Mouse (Mus musculus) left cerebral cortex, postnatal 4 days (tissue): ENCODE data around the gene Madd. TPM values are rescaled to one million over a fixed set of nuclear protein-coding genes. Genes with fewer than 3 reads are reported as not detected.

Experiments used
- DNase-seq: peaks from one replicate; pipeline ENCODE4 v3.0.0-alpha.2; 2022
- intact Hi-C: fragments of 180-260 bp; cut with DNase I; formaldehyde crosslinking; loops from one replicate; pipeline ENCODE4 v1.15.1; 2025
- total RNA-seq, 2 experiments: library from RNA; stranded (reverse); gene quantifications; 2 replicates each; pipeline ENCODE4 v1.2.3; 2021

The Madd gene
- total RNA-seq = 100 to 1,000 TPM; 125 to 135 TPM

GRCm38 (mm10) chr2:91183711-91184405 is at the start of gene Madd:
Gene Madd, minus strand, starts transcription at chr2:91183837.
- DNase-seq = no peak
- intact Hi-C loops = no loop called here

DNA sequence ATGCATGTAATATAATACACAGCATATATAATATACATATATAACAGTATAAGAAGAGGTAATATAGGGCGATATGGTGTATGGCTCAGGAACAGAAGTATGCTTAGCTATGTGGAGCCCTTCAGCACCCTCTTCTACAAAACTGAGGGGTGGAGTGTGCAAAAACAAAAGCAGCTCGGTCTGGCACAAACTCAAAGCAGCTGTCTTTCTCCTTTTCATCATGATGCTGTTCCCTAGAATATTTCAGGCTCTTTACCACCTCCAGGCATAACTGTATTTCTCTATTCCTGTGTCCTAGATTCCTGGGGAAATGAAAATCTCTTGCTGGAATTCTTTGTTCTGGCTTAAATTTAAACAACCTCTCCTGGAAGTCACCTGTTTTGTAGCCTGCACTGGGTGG is 46.1 kb upstream of the Madd start:
- intact Hi-C loops = no loop called here
- no peak for DNase-seq

DNA sequence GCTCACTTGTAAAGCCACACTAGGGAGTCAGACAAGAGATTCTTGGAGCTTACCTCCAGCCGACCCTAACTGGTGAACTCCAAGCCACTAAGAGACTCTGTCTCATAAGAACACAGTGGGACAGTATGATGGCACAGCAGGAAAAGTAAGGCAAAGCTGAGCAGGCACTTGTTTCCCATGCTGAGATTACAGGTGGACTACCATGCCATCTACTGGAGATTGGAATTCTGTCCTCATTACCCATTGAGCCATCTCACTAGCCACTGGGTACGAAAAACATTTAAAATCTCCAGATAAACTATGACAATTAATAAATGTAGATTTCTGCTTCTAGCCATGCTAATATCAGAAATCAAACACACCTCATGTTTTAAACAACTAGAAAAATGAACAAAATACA is 40.0 kb upstream of the Madd start:
- intact Hi-C loops = no loop called here
- no peak for DNase-seq

GRCm38 (mm10) chr2:91220501-91220900 is 36.9 kb upstream of the Madd start:
- intact Hi-C loops = no loop called here
- DNase-seq = no peak

DNA sequence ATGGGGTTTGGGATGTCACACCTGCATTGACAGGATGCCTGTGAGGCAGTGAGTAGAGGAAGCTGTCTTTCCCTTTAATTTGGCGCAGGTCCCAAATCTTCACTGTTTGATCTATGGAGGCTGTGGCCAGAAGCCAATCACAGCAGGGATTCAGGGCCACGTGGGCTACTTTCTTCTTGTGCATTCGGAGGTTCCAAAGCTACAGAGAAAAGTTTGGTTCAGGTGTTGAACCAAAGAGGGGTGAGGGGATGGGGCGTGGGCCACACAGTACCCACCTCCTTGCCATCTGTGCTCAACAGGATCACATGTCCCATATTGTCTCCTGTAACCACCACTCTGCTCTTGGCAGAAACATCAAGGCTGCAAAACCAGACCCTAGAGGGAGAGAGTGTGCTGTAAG is 33.4 kb upstream of the Madd start:
- DNase-seq = peak; percentile 54
- intact Hi-C loops = no loop called here

DNA sequence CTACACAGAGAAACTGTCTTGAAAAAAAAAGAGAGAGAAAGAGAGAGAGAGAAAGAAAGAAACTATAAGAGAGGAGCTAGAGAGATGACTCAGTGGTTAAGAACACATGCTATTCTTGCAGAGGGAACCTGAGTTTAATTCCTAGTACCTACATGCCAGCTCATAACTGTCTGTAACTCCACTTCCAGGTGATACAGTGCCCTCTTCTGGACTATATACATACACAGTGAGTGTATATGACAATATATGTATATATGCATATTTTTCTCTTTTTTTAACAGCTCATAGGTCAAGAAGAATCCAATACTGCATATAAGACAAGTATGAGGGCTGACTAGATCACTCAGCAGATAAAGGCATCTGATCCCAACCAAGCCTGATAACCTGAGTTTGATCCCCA is 29.7 kb upstream of the Madd start:
- no peak for DNase-seq
- intact Hi-C loops = no loop called here

DNA sequence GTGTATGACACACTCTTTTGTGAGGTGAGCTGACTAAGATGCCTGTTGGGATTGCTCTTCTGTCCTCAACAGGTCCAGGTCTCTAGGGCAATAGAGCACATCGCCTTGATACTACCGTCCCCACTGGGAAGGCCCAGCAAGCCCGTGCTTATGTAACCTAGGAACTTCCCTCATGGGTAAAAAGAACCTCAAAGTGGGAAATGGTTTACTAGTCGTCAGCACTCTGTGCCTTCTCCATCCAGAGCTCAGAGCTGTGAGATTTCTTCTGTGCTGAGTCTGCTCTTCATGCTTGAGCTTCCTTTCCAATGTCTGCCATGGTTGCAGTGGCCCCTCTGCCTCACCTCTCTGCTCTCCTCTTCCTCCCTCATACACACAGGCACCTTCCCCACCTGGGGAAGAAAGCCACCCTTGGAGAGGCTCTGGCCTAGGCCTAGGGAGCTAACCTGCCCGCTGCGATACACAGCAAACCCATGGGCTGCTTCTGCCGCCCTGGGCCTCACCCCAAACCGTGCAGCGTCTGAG is 22.7 kb upstream of the Madd start:
- intact Hi-C loops = no loop called here
- DNase-seq = no peak

- no peak for DNase-seq
- intact Hi-C loops = no loop called here
Observed at GRCm38 (mm10) chr2:91202972-91203656, 19.5 kb upstream of the Madd start.

GRCm38 (mm10) chr2:91202222-91202971 is 18.8 kb upstream of the Madd start, which contains the start of the genes Nr1h3 and Acp2:
Gene Nr1h3, minus strand, starts transcription at chr2:91202834.
Gene Acp2, plus strand, starts transcription at chr2:91202885.
- intact Hi-C loops = no loop called here

DNA sequence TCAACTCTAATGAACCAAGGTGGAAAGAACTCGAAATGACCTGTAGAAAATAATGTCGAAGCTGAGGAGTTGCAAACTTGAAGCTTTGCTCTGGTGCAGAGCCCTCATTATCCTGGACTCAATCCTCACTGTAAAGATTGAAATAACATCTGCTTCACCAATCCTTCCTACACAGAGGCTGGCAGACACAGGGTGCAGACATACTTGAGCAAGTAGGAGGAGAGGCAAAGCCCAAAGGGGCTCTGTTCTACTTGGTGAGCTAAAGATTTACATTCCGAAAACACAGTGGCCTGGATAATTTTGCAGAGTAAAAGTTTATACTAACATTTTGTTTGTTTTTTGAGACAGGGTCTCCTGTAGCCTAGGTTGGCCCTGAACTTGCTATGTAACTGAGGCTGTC is 15.3 kb upstream of the Madd start:
- DNase-seq = no peak
- intact Hi-C loops = no loop called here

More at GRCm38 (mm10) chr2:91202222-91202971, 18.8 kb upstream of the Madd start, which contains the start of the genes Nr1h3 and Acp2:
- peak; percentile 93 for DNase-seq

- intact Hi-C loops = no loop called here
- no peak for DNase-seq
Observed at GRCm38 (mm10) chr2:91196577-91197001, 13.0 kb upstream of the Madd start.

DNA sequence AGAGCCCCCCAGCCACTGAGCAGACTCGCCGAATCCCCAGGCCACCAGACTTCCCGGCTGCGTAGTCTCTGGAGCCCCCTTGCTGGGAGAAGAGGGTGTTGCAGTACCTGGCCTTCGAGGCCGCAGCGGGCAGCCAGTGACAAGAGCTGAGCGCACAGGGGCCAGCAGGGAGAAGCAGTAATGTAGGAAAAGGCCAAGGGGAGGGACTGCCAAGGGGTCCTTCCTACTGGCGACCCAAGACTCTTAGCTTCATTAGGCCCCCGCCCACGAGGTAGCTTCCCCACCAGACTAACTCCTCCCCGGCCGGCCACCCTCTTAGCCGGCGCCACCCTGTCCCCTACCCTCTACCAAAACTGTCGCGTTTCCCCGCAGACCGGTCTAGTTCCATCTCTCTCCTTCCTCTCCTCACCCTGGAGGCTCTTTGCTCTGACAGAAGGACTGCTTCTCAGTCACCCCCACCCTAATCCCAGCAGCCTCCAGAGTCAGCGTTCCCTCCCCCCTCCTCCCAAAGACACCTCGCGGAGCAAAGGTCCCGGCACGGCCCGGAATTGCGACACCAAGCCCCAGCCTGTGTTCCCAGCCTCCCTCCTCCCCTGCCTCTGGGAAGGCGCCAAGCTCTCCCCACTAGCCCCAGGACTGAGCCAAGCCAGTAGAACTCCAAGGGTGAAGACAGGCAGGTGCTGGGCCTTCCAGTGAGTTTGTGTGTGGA is 11.1 kb upstream of the Madd start:
- DNase-seq = peak; percentile 59
- intact Hi-C loops = no loop called here

GRCm38 (mm10) chr2:91190501-91190900 is 6.9 kb upstream of the Madd start:
- no peak for DNase-seq
- intact Hi-C loops = no loop called here

GRCm38 (mm10) chr2:91187431-91187830 is 3.8 kb upstream of the Madd start:
- DNase-seq = no peak

DNA sequence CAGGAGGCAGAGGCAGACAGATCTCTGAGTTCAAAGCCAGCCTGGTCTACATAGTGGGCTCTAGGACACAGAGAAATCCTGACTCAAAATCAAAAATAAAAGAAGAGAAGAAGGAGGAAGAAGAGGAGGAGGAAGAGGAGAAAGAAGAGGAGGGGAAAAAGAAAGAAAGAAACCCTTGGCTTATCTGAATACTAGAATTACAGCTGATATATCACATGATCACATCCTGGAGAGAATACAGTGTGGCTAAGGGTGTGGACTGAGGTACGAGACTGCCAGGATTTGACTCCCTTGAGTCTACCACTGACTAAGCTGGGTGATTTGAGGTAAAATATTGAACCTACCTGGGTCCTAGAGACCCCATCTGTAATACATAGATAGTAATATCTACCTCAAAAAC is 2.6 kb upstream of the Madd start:
- DNase-seq = no peak
- intact Hi-C loops = no loop called here

More at GRCm38 (mm10) chr2:91187431-91187830, 3.8 kb upstream of the Madd start:
- intact Hi-C loops = no loop called here

GRCm38 (mm10) chr2:91183148-91183513 is 506 bp downstream of the Madd start:
- intact Hi-C loops = no loop called here
- peak; percentile 98 for DNase-seq

GRCm38 (mm10) chr2:91182405-91183147 is 1.1 kb downstream of the Madd start:
- intact Hi-C loops = no loop called here

DNA sequence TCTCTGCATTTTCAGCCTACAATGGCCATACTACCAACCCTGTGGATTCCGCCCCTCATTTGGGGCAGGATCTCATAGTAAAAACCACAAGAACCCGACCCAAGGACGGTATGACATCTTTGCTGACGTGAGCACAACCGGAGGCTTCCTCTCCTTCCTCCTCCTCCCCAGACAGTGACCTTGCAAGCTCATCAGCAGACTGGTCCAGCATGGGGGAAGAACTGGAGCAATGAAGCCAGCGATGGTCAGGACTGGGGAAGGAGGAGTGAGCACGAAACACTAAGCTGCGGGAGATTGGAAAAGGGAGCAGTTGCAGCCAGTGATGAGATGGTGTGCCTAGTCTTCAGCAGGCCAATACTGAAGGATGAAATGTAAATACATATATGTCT is 1.6 kb downstream of the Madd start:
- intact Hi-C loops = no loop called here
- DNase-seq = no peak

More at GRCm38 (mm10) chr2:91182405-91183147, 1.1 kb downstream of the Madd start:
- peak; percentile 90 for DNase-seq

DNA sequence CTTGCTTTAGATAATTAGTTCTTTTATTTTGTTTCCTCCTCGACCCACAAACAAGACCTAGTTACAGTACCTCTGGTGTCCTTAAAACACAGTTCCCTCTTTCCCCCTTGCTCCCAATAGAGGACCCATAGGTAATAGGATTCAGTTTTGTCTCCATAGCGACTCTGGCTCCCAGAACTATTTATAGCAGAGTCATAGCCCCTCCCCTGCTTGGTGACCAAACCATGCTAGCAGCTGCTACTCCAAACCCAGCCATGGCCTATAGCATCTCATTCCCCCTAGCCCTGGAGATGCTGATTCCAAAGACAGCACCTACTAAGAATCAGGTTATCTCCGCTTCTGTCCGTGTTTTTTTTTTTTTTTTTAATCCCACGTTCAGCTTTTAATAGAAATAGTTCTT is 2.9 kb downstream of the Madd start:
- intact Hi-C loops = no loop called here
- no peak for DNase-seq

GRCm38 (mm10) chr2:91179825-91180224 is 3.8 kb downstream of the Madd start:
- intact Hi-C loops = no loop called here

More at GRCm38 (mm10) chr2:91179825-91180224, 3.8 kb downstream of the Madd start:
- DNase-seq = no peak
